Mouse (Mus musculus) ES-E14 (cell line): ENCODE measurements around the gene Tbc1d2.

Experiments
- CHD2 ChIP-seq: IDR thresholded peaks from 2 replicates; pipeline ENCODE4 v1.6.1; 2014; ENCODE audit warnings: mild to moderate bottlenecking, low read depth, low read length, inconsistent platforms
- MAFK ChIP-seq: IDR thresholded peaks from 2 replicates; pipeline ENCODE4 v1.6.1; 2014; ENCODE audit warnings: mild to moderate bottlenecking, low read depth, low read length, inconsistent platforms; ENCODE audit not compliant: insufficient read depth
- ZNF384 ChIP-seq: IDR thresholded peaks from 2 replicates; pipeline ENCODE4 v1.6.1; 2012; ENCODE audit warnings: low read depth, low read length, inconsistent platforms

DNA sequence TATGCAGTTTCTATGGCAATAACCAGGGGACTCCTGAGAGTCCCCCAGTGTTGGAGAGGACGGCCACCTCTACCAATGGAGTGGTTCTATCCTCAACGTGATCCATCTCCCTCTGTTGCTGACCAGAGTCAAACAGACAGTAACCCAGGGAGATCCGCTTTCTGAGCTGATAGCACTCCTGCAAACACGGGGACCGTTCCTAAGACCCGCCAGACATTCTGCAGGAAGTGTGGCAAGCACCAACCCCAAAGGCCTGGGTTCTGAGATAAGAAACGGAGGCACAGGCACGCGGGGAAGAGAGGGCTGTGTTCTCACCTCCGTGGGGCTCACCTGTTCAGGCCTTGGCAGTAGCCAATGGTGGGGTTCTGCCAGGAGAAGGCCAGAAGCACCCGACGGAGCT, 36.4 kb downstream of the Tbc1d2 start:
- TF ChIP-seq ZNF384 (no peak), CHD2 (no peak), MAFK (no peak)
